Mouse (Mus musculus) E14TG2a.4 (cell line): ENCODE measurements around the gene Tpr.

Experiments
- H3K27me3 ChIP-seq: 2 replicates; pipeline ENCODE4 v1.6.1; 2014; ENCODE audit warnings: low read length, control low read depth; ENCODE audit not compliant: insufficient read depth
- H3K36me3 ChIP-seq: 2 replicates; pipeline ENCODE4 v1.6.1; 2014; ENCODE audit warnings: low read length, control low read depth; ENCODE audit not compliant: insufficient read depth
- H3K4me1 ChIP-seq: replicated peaks from 2 replicates; pipeline ENCODE4 v1.6.1; 2014; ENCODE audit warnings: low read depth, low read length, control low read depth
- H3K4me3 ChIP-seq: replicated peaks from 2 replicates; pipeline ENCODE4 v1.5.1; 2014; ENCODE audit warnings: mild to moderate bottlenecking, low read length
- H3K9me3 ChIP-seq: 2 replicates; pipeline ENCODE4 v1.6.1; 2014; ENCODE audit warnings: low read length, control low read depth
- CTCF ChIP-seq: conservative IDR thresholded peaks from 2 replicates; pipeline ENCODE4 v1.5.1; 2014; ENCODE audit warnings: low read length
- NANOG ChIP-seq: IDR thresholded peaks from 2 replicates; pipeline ENCODE4 v1.6.1; 2014; ENCODE audit warnings: borderline replicate concordance, low read length, mixed read lengths
- POU5F1 ChIP-seq: IDR thresholded peaks from 2 replicates; pipeline ENCODE4 v1.6.1; 2014; ENCODE audit warnings: low read length, borderline replicate concordance

The Tpr gene

GRCm38 (mm10) chr1:150392638-150393487 lies at the start of gene Tpr, which contains the start of gene Odr4:
Gene Tpr, plus strand, starts transcription at chr1:150392838.
Gene Odr4, minus strand, starts transcription at chr1:150393080.
- no peak for TF ChIP-seq POU5F1
- TF ChIP-seq CTCF = peak; percentile 53
- TF ChIP-seq NANOG = no peak
- peak within 1 kb of the TSS; percentile 94 for H3K4me3 ChIP-seq
- H3K27me3 ChIP-seq = no peaks in the 10 kb centered on the region
- H3K36me3 ChIP-seq = peaks cover 50% of the 10 kb centered on the region
- no peaks in the 10 kb centered on the region for H3K9me3 ChIP-seq
- peaks cover 21% of the 10 kb centered on the region for H3K4me1 ChIP-seq

- Histone ChIP-seq H3K36me3 (peaks cover 23% of the 10 kb centered on the region), H3K9me3 (peaks cover 16% of the 10 kb centered on the region), H3K4me1 (no peaks in the 10 kb centered on the region), H3K27me3 (no peaks in the 10 kb centered on the region), H3K4me3 (no peak overlapping the region)
- TF ChIP-seq CTCF (no peak), NANOG (no peak), POU5F1 (no peak)
These were observed 31.8 kb upstream of the Tpr start for GRCm38 (mm10) chr1:150360864-150361263.

GRCm38 (mm10) chr1:150372895-150373294 lies 19.7 kb upstream of the Tpr start:
- 0 out of 2 replicates have a peak, but pooled peaks cover 4% of the 10 kb centered on the region for H3K4me1 ChIP-seq
- H3K36me3 ChIP-seq = 0 out of 2 replicates have a peak, but pooled peaks cover 14% of the 10 kb centered on the region
- H3K27me3 ChIP-seq = no peaks in the 10 kb centered on the region
- H3K9me3 ChIP-seq = no peaks in the 10 kb centered on the region
- H3K4me3 ChIP-seq = no peak overlapping the region
- TF ChIP-seq POU5F1 (no peak), CTCF (peak; percentile 85)

- H3K4me3 ChIP-seq = no peak overlapping the region
- TF ChIP-seq POU5F1 (no peak), NANOG (no peak)
- H3K9me3 ChIP-seq = no peaks in the 10 kb centered on the region
- no peaks in the 10 kb centered on the region for H3K27me3 ChIP-seq
- H3K36me3 ChIP-seq = peaks cover 16% of the 10 kb centered on the region; the same call in 1 of the 2 replicates
- 0 out of 2 replicates have a peak, but pooled peaks cover 5% of the 10 kb centered on the region for H3K4me1 ChIP-seq
These were observed 18.4 kb upstream of the Tpr start for GRCm38 (mm10) chr1:150374247-150374646.

- Histone ChIP-seq H3K36me3 (peaks cover 65% of the 10 kb centered on the region), H3K4me3 (no peak overlapping the region), H3K27me3 (no peaks in the 10 kb centered on the region), H3K9me3 (no peaks in the 10 kb centered on the region), H3K4me1 (no peaks in the 10 kb centered on the region)
- no peak for TF ChIP-seq POU5F1
- no peak for TF ChIP-seq CTCF
- TF ChIP-seq NANOG = no peak
These were observed 8.5 kb upstream of the Tpr start for GRCm38 (mm10) chr1:150384138-150384537.

- Histone ChIP-seq H3K27me3 (no peaks in the 10 kb centered on the region), H3K9me3 (no peaks in the 10 kb centered on the region), H3K36me3 (peaks cover 62% of the 10 kb centered on the region), H3K4me3 (no peak overlapping the region), H3K4me1 (peaks cover 7% of the 10 kb centered on the region)
- no peak for TF ChIP-seq NANOG
- TF ChIP-seq CTCF = no peak
- no peak for TF ChIP-seq POU5F1
These were observed 5.1 kb upstream of the Tpr start for GRCm38 (mm10) chr1:150387572-150387971.

GRCm38 (mm10) chr1:150389390-150390129 lies 3.1 kb upstream of the Tpr start:
- peaks cover 51% of the 10 kb centered on the region for H3K36me3 ChIP-seq
- H3K27me3 ChIP-seq = no peaks in the 10 kb centered on the region
- peaks cover 7% of the 10 kb centered on the region for H3K4me1 ChIP-seq
- TF ChIP-seq CTCF (no peak), NANOG (no peak), POU5F1 (no peak)
- H3K9me3 ChIP-seq = no peaks in the 10 kb centered on the region
- no peak overlapping the region for H3K4me3 ChIP-seq

GRCm38 (mm10) chr1:150391931-150392637 lies 554 bp upstream of the Tpr start:
- Histone ChIP-seq H3K4me1 (peaks cover 21% of the 10 kb centered on the region), H3K4me3 (peak overlapping the region; percentile 94), H3K27me3 (no peaks in the 10 kb centered on the region), H3K36me3 (peaks cover 50% of the 10 kb centered on the region), H3K9me3 (no peaks in the 10 kb centered on the region)
- TF ChIP-seq NANOG (no peak), POU5F1 (no peak), CTCF (no peak)
